Mouse (Mus musculus) ES-Bruce4 (cell line): Measurements from ENCODE around the gene Pfdn4.

Experiments used
- CTCF ChIP-seq: IDR thresholded peaks from one replicate; pipeline ENCODE4 v1.8.1; 2011; ENCODE audit warnings: low read depth, low read length
- EP300 ChIP-seq: IDR thresholded peaks from 2 replicates; pipeline ENCODE4 v1.6.1; 2011; ENCODE audit warnings: low read depth, low read length; ENCODE audit not compliant: insufficient read depth
- POLR2A ChIP-seq: IDR thresholded peaks from one replicate; pipeline ENCODE4 v1.8.1; 2011; ENCODE audit warnings: low read length; ENCODE audit not compliant: insufficient read depth

- TF ChIP-seq CTCF: no peak
- no peak for TF ChIP-seq POLR2A
- TF ChIP-seq EP300: peak; percentile 29; the same call in 1 of the 2 replicates
These were observed 34.0 kb downstream of the Pfdn4 start for GRCm38 (mm10) chr2:170530256-170530655.
